Mouse (Mus musculus) ES-CJ7 (cell line): Measurements from ENCODE around the gene Adamts15.

ENCODE experiments used
- DNase-seq: peaks from one replicate; pipeline ENCODE4 v3.0.0; 2011; ENCODE audit warnings: low read depth, low spot score

The Adamts15 gene

DNA sequence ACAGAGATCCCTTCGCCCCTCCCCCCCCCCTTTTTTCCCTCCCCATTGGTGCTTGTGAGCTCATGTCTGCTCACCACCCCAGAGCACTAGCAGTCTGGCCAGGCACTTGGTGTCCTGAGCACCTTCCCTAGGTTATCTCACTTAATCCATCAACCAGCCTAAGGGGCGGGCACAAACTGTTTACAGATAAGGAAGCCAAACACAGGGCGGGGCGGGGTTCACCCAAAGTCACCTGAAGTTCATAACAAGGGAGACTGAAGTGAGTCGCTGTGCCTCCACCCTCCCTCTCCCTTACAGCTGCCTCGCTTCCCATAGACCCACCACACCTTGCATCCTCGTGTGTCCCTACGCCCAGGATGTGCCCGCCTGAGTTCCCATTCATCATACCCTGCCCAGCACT, 41.7 kb downstream of the Adamts15 start:
- peak; percentile 9 for DNase-seq

DNA sequence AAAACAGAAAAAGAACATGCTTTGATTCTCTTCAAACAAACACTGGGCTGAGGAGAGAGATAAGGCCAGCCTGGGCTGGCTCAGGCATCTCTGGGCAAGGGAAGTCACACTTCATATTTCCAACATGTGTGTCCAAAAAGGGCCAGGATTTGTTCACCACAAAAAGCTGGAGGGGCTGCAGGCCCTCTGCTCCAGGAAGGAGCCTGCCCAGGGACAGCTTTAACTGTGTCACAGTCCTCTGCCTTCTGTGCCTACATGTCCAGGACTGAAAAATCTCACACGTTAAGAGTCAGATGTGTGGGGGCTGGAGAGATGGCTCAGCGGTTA, 42.3 kb downstream of the Adamts15 start:
- DNase-seq: no peak

GRCm38 (mm10) chr9:30879248-30879946, 42.9 kb downstream of the Adamts15 start:
- no peak for DNase-seq

GRCm38 (mm10) chr9:30876552-30876951, 45.7 kb downstream of the Adamts15 start:
- no peak for DNase-seq

GRCm38 (mm10) chr9:30855837-30856236, 66.4 kb downstream of the Adamts15 start:
- no peak for DNase-seq

- DNase-seq: no peak
These were observed 70.4 kb downstream of the Adamts15 start for GRCm38 (mm10) chr9:30851841-30852240.

DNA sequence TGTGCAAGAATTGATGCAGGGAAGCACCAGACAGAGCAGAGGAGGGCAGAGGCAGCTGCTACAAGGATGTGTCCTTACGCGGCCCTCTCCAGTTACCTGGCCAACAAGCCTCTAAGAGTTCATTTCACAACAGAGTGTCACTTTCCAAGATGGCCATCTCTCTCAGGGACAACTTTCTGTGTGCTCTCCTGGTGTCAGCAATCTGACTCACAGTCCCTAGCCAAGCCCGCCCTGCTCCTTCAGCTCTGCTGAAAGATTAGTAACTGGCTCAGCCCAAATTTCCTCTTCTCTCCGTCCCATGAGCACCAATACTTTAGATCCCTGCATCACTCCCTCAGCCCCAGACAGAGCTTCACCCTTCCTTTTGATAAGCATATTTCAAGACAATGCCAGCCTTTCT, 72.3 kb downstream of the Adamts15 start:
- no peak for DNase-seq

- DNase-seq: no peak
These were observed 72.8 kb downstream of the Adamts15 start for GRCm38 (mm10) chr9:30849444-30849843.
